Mouse (Mus musculus) embryonic fibroblast, embryonic 13.5 days (primary cell): ENCODE data around the gene Smarca4. TPM values are rescaled to one million over a fixed set of nuclear protein-coding genes. Genes with fewer than 3 reads are reported as not detected.

Experiments
- H3K27ac ChIP-seq: 2 replicates; pipeline ENCODE4 v1.5.1; 2012; ENCODE audit warnings: low read length, control low read depth, inconsistent platforms; ENCODE audit not compliant: insufficient read depth
- H3K4me1 ChIP-seq: 2 replicates; pipeline ENCODE4 v1.6.1; 2011; ENCODE audit warnings: low read length; ENCODE audit not compliant: control insufficient read depth, insufficient read depth
- H3K4me3 ChIP-seq: 2 replicates; pipeline ENCODE4 v1.5.1; 2011; ENCODE audit warnings: mild to moderate bottlenecking, control low read depth, low read length; ENCODE audit not compliant: insufficient read depth
- CTCF ChIP-seq: IDR thresholded peaks from 2 replicates; pipeline ENCODE4 v1.5.1; 2011; ENCODE audit warnings: mild to moderate bottlenecking, control low read depth, low read length, moderate library complexity, borderline replicate concordance; ENCODE audit not compliant: insufficient read depth
- POLR2A ChIP-seq: IDR thresholded peaks from 2 replicates; pipeline ENCODE4 v1.6.1; 2011; ENCODE audit warnings: low read depth, mild to moderate bottlenecking, control low read depth, low read length, moderate library complexity
- polyA plus RNA-seq: library from polyadenylated mRNA; stranded (reverse); fragments of >200 nt; gene quantifications from 2 replicates; pipeline ENCODE4 v1.2.4, GENCODE M21; 2011; ENCODE audit warnings: low read depth; ENCODE audit not compliant: missing spikeins, insufficient read length

Smarca4 gene
- polyA plus RNA-seq, 1 experiment, result 73.5 TPM

- H3K27ac ChIP-seq, result 0 out of 2 replicates have a peak overlapping the region, but pooled peaks have one; percentile 89
- H3K4me1 ChIP-seq, result 0 out of 2 replicates have a peak, but pooled peaks cover 2% of the 10 kb centered on the region
- TF ChIP-seq POLR2A (no peak; the same call in 1 of the 2 replicates), CTCF (no peak)
Observed at GRCm38 (mm10) chr9:21617066-21617465, 1.1 kb downstream of the Smarca4 start.

GRCm38 (mm10) chr9:21620229-21620628, 4.3 kb downstream of the Smarca4 start:
- TF ChIP-seq POLR2A (no peak), CTCF (no peak)
- Histone ChIP-seq H3K4me3 (no peak overlapping the region), H3K4me1 (0 out of 2 replicates have a peak, but pooled peaks cover 2% of the 10 kb centered on the region), H3K27ac (no peak overlapping the region)

More at GRCm38 (mm10) chr9:21617066-21617465, 1.1 kb downstream of the Smarca4 start:
- peak overlapping the region; percentile 75 for H3K4me3 ChIP-seq

GRCm38 (mm10) chr9:21622676-21623075, 6.7 kb downstream of the Smarca4 start:
- H3K4me1 ChIP-seq, result peaks cover 5% of the 10 kb centered on the region; the same call in 1 of the 2 replicates
- no peak overlapping the region for H3K27ac ChIP-seq
- TF ChIP-seq CTCF, result no peak
- no peak for TF ChIP-seq POLR2A
- no peak overlapping the region for H3K4me3 ChIP-seq

GRCm38 (mm10) chr9:21625342-21626339, 9.7 kb downstream of the Smarca4 start:
- TF ChIP-seq POLR2A (no peak), CTCF (no peak)
- peaks cover 3% of the 10 kb centered on the region; the same call in 1 of the 2 replicates for H3K4me1 ChIP-seq
- no peak overlapping the region for H3K27ac ChIP-seq
- H3K4me3 ChIP-seq, result no peak overlapping the region

GRCm38 (mm10) chr9:21626571-21626970, 10.6 kb downstream of the Smarca4 start:
- Histone ChIP-seq H3K4me3 (no peak overlapping the region), H3K4me1 (peaks cover 3% of the 10 kb centered on the region; the same call in 1 of the 2 replicates), H3K27ac (no peak overlapping the region)
- TF ChIP-seq CTCF, result no peak
- no peak for TF ChIP-seq POLR2A

- Histone ChIP-seq H3K4me3 (no peak overlapping the region), H3K27ac (no peak overlapping the region), H3K4me1 (peaks cover 3% of the 10 kb centered on the region; the same call in 1 of the 2 replicates)
- TF ChIP-seq POLR2A, result no peak
- no peak for TF ChIP-seq CTCF
Observed at GRCm38 (mm10) chr9:21627145-21627795, 11.3 kb downstream of the Smarca4 start.

- Histone ChIP-seq H3K4me1 (no peaks in the 10 kb centered on the region), H3K27ac (no peak overlapping the region), H3K4me3 (no peak overlapping the region)
- peak; percentile 26; the same call in 1 of the 2 replicates for TF ChIP-seq CTCF
- TF ChIP-seq POLR2A, result no peak
Observed at GRCm38 (mm10) chr9:21630673-21631072, 14.7 kb downstream of the Smarca4 start.

GRCm38 (mm10) chr9:21633106-21633505, 17.1 kb downstream of the Smarca4 start:
- no peak for TF ChIP-seq POLR2A
- TF ChIP-seq CTCF, result no peak
- no peaks in the 10 kb centered on the region for H3K4me1 ChIP-seq
- H3K27ac ChIP-seq, result no peak overlapping the region
- no peak overlapping the region for H3K4me3 ChIP-seq

- Histone ChIP-seq H3K4me3 (no peak overlapping the region), H3K4me1 (no peaks in the 10 kb centered on the region), H3K27ac (no peak overlapping the region)
- TF ChIP-seq CTCF (no peak), POLR2A (no peak)
Observed at GRCm38 (mm10) chr9:21635639-21636038, 19.7 kb downstream of the Smarca4 start.
